Mouse (Mus musculus): ENCODE data around the gene Lsamp.

The Lsamp gene

DNA sequence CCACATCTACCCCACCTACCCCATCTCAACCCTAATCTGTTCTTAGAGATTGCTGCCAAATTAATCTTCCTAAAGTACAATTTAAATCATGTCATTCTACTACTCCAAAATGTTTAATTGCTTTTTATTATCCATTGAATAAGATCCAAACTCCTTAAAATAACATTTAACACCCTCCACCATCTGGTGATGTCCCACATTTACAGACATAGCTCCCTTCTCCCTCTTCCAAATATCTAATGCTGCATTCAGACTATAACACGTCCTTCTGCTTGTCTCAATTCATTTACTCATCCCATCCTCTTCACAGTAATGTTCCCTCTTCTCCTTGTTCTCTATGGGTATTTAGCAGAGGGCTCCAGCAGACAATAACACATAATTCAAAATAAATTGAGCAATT lies 2020.0 kb downstream of the Lsamp start:
- DNase-seq (ENCODE audit: extremely low read depth, low read depth, low spot score), result no peak

GRCm38 (mm10) chr16:42014937-42015336 lies 2030.8 kb downstream of the Lsamp start:
- DNase-seq (ENCODE audit: extremely low read depth, low read depth, low spot score), result no peak

GRCm38 (mm10) chr16:42015443-42015842 lies 2031.3 kb downstream of the Lsamp start:
- no peak for DNase-seq (ENCODE audit: extremely low read depth, low read depth, low spot score)

DNA sequence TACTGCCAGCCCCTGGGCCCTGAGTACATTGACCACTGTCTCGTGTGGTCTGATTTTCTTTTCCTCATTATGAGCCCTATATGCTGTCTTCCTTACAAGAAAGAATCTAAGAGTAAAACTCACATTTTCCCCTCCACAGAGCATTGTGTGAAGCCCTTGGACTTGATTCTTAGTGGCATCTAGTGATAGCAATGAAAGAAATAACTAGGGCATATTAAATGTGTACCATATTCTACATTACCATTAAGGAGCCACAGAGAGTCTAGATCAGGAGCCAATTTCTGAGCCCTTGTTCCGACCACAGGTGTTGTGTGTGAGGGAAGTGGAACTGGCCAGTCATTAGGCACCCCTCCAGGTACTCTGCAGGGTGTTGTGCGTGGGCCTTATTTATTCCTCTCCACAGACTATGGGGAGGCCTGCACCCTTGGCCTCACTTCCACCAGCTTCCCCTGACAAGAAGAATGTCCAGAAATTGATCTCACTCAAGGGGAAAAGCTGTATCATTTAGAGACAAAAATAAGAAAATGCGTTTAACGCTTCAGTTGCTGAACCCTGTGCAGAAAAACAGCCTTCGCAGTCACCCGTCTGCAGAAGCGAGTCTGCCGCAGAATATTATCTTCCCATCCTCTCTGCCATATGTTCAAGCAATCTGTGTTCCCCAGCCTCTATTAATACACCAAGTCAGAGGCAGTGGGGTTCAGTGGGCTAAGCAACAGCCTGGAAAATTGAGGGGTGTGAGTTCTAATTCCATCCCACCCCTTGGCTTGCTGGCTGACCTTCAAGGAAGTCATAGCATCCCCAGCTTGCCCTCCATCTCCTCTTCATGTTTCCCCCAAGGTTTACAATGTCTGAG lies 2032.9 kb downstream of the Lsamp start:
- no peak for DNase-seq (ENCODE audit: extremely low read depth, low read depth, low spot score)

DNA sequence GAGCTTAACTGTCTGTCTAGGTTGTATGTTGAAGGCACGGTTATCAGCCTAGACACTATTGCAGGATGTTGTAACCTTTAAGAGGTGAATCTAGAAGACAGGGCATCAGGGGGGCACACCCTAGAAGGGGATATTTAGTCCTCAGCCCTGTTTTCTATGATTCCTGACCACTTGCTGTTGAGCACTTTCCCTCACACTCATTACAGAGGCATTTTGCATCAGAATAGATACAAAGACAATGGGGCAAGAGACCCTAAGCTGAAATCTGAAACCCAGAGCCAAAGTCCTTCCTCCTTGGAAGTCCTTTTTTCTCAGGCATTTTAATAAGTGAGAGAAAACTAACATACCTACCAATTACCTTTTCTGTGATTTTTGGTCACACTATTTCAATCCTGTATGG lies 2038.4 kb downstream of the Lsamp start:
- no peak for DNase-seq (ENCODE audit: extremely low read depth, low read depth, low spot score)

GRCm38 (mm10) chr16:42032030-42032429 lies 2047.9 kb downstream of the Lsamp start:
- no peak for DNase-seq (ENCODE audit: extremely low read depth, low read depth, low spot score)

- no peak for DNase-seq (ENCODE audit: extremely low read depth, low read depth, low spot score)
Observed at GRCm38 (mm10) chr16:42033449-42033848, 2049.3 kb downstream of the Lsamp start.

GRCm38 (mm10) chr16:42048138-42048537 lies 2064.0 kb downstream of the Lsamp start:
- no peak for DNase-seq (ENCODE audit: extremely low read depth, low read depth, low spot score)

DNA sequence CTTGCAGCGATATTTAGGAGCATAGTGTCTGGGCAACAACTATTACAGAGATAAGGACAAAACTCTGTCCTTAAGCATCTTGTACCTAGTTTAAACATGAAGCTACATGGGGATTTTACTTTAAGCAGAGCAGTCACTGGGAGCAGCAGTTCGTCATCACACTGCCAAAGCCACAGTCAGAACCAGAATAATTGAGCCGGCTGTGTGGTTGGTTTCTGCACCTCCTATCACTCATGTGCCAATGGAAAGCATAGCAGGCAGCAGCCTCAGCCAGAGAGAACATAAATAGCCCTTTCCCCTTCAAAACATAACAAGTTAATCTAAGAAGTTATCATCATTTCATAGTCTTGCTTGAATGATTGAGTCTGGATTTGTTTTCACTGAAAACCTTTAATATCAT lies 2075.8 kb downstream of the Lsamp start:
- no peak for DNase-seq (ENCODE audit: extremely low read depth, low read depth, low spot score)

GRCm38 (mm10) chr16:42074325-42074724 lies 2090.2 kb downstream of the Lsamp start:
- DNase-seq (ENCODE audit: extremely low read depth, low read depth, low spot score), result no peak

GRCm38 (mm10) chr16:42079573-42079972 lies 2095.4 kb downstream of the Lsamp start:
- no peak for DNase-seq (ENCODE audit: extremely low read depth, low read depth, low spot score)

GRCm38 (mm10) chr16:42081611-42082010 lies 2097.4 kb downstream of the Lsamp start:
- DNase-seq (ENCODE audit: extremely low read depth, low read depth, low spot score), result no peak

DNA sequence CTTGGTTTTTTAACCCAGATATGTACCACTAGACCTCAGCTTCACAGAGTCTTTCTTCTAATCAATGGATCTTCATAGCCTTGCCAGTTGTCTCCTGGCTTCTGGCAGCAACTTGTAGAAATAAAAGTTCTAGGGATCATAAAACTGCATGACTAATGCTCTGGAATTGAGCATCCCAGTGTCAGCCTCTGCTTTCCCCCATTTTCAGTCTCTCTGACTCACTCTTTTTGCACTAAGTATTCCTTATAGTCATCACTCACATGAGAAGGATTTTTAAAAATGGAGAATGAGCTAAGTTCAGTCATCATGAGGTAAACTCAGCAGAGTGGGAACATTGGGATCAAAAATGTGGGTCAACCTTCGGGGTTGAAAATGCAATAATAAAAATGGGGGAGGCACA lies 2113.3 kb downstream of the Lsamp start:
- DNase-seq (ENCODE audit: extremely low read depth, low read depth, low spot score), result no peak

- DNase-seq (ENCODE audit: extremely low read depth, low read depth, low spot score), result no peak
Observed at GRCm38 (mm10) chr16:42102186-42102585, 2118.0 kb downstream of the Lsamp start.

DNA sequence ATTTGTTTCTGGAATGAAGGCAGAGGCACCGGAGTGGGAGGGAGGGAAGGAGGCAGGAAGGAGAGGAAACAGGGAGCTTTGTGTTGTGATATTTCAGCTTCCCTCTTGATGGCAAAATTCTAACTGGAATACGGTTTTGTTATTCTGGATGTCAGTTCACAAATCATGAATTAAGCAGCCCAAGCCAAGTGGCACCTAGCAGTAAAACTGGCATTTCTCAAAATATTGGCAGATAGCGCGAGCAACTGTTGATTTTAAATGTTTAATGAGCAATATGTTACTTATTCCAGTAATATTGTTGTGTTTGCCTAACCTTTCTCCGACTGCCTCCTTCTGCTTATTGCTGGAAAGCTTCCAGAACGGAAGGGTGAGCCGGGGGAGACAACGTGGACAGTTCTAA lies 2118.5 kb downstream of the Lsamp start:
- DNase-seq (ENCODE audit: extremely low read depth, low read depth, low spot score), result no peak

DNA sequence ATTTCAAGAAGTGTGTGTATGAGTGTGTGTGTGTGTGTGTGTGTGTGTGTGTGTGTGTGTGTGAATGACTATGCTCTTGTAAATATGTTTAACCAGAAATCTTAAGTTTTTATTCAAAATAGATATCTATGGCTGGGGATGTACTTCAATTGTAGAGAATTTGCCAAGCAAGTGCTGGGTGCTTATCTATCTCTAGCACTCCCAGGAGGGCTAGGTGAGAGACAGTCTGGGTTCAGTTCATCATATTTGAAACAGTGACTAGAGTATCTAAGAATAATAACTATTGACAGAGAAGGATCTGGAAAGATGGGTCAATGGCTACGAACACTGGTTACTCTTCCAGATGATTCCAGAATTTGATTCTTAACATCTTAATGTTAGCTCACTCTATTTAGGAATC lies 2128.1 kb downstream of the Lsamp start:
- no peak for DNase-seq (ENCODE audit: extremely low read depth, low read depth, low spot score)

- DNase-seq (ENCODE audit: extremely low read depth, low read depth, low spot score), result no peak
Observed at GRCm38 (mm10) chr16:42113246-42113645, 2129.1 kb downstream of the Lsamp start.

GRCm38 (mm10) chr16:42121788-42122187 lies 2137.6 kb downstream of the Lsamp start:
- DNase-seq (ENCODE audit: extremely low read depth, low read depth, low spot score), result no peak

DNA sequence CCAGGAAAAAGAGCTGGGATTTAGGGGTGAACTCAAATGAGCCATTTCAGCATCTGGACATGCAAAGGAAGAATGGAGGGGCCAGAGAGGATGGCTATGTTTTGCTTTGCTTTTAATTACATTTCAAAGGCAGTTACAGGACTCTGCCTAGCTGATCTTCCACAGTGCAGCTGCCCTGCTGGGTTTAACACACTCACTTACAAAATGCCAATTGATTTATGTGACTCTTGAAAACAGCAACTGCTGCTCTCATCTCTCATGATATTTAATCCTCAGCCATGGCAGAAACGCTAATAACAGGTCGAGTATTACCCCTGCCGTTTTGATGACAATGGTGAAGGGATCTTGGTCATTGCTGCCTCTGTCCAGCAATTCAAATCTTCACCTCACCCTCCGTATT lies 2139.7 kb downstream of the Lsamp start:
- DNase-seq (ENCODE audit: extremely low read depth, low read depth, low spot score), result no peak

DNA sequence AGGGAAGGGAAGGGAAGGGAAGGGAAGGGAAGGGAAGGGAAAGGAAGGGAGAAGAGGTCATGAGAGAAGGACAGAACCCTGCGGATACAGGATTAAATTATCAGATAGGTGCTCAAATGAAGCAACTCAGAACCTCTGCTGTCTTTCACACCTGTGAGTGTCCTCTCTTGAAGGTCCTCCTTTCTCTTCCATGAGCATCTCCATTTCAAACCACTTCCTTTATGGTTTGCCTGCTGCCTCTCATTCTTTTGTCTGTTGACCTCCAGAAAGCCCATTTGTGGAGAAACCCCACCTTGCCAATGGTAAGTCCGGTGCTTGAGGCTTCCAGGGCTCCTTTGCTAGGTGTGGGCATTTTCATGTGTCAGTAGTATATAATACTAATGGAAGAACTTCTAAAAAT lies 2141.9 kb downstream of the Lsamp start:
- DNase-seq (ENCODE audit: extremely low read depth, low read depth, low spot score), result no peak

GRCm38 (mm10) chr16:42147164-42147563 lies 2163.0 kb downstream of the Lsamp start:
- DNase-seq (ENCODE audit: extremely low read depth, low read depth, low spot score), result no peak

GRCm38 (mm10) chr16:42149216-42149942 lies 2165.2 kb downstream of the Lsamp start:
- DNase-seq (ENCODE audit: extremely low read depth, low read depth, low spot score), result no peak
